Comparison of ENCODE assay signal across 22 mouse cellular contexts in the genomic region with DNA sequence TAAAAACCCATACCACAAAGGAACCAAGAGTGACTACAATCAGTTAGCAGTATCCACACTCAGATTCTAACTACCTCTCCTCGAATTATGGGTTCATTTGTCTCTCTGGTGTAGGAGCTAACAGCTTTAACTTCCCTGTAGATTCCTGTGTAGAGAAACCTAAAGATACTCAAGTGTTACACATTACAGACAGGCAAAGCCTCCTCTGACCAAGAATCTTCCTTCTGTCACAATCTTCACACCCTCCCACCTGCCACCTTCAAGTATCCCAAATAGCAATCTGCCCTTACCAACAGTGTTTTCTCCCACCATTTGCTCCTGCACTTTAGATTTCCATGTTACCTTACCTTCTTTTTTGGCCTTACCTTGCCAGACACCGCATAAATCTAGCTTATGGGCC. TPM values are rescaled to one million over a fixed set of nuclear protein-coding genes. Genes with fewer than 3 reads are reported as not detected.
DNase-seq lines count a peak whose midpoint lies in the region.
"Had no signal": no experiment of that assay in that cellular context is flagged by ENCODE, and none has a peak within 500 bp of the region (broad histone marks: within the 10 kb centered on the region; RNA-seq: fewer than 3 reads in every experiment).

No protein-coding gene starts in this region.

- peak; percentile 27 to 36 for DNase-seq in frontal cortex, adult 2 months (ENCODE audit: extremely low spot score in 1 of 2, low spot score in 1 of 2)
- DNase-seq in frontal cortex, postnatal 10 days (ENCODE audit: low spot score in 2 of 2) = no peak
- DNase-seq in left cerebral cortex, adult 18-20 months (ENCODE audit: low spot score in 2 of 2) = peak; percentile 1 to 15
- DNase-seq in left cerebral cortex, postnatal 14 days (ENCODE audit: low spot score in 2 of 2) = no peak
- DNase-seq in right cerebral cortex, adult 2 months (ENCODE audit: low spot score in 2 of 2) = peak; percentile 6 to 8
- no peak for DNase-seq in right cerebral cortex, postnatal 10 days (ENCODE audit: low spot score in 2 of 2)
- DNase-seq in layer of hippocampus, postnatal 14 days (ENCODE audit: low spot score in 2 of 2) = no peak
- DNase-seq: adrenal gland, postnatal 10 days; adrenal gland, postnatal 36 days; B cell, adult 2 months; cerebellum, adult 11 months; cerebellum, adult 2 months; cerebellum, adult 9-11 months; cerebellum, postnatal 25 days; embryo, embryonic 11 days; gastrocnemius, postnatal 25 days; heart, adult 18-20 months; heart, postnatal 14 days; heart, postnatal 4 days had no signal

- intact Hi-C loops in left cerebral cortex, postnatal 14 days (cut with DNase I) = no loop called here

RNA-seq across cellular contexts. Expression of a gene that starts 35.3 kb away (rescaled TPM):
- 0.97 and 1.1 TPM in 2 replicates for polyA plus RNA-seq in frontal cortex, adult 2 months (2012; rRNA removed)
- 1 to 10 TPM; 1.9 to 2.2 TPM for total RNA-seq in left cerebral cortex, adult 18-20 months (2021)
- 1 to 10 TPM; 1.4 to 1.9 TPM for total RNA-seq in left cerebral cortex, postnatal 14 days (2021)
- 1 to 10 TPM; 1.9 to 2.0 TPM for total RNA-seq in layer of hippocampus, postnatal 14 days (2021)
- total RNA-seq: CH12.LX, G1E had no signal
- polyA plus RNA-seq: erythroblast, embryonic 14.5 days; G1E had no signal

Comparison
In these comparisons a context has a peak if more than half of its experiments do, and no peak if none do; other contexts are left out.
1. DNase-seq: peak in frontal cortex, adult 2 months (2 of 2), left cerebral cortex, adult 18-20 months (2 of 2) and right cerebral cortex, adult 2 months (2 of 2); none in frontal cortex, postnatal 10 days (0 of 2), left cerebral cortex, postnatal 14 days (0 of 2), right cerebral cortex, postnatal 10 days (0 of 2) and layer of hippocampus, postnatal 14 days (0 of 2).